Mouse (Mus musculus): ENCODE results near the gene Plekha1. TPM values are rescaled to one million over a fixed set of nuclear protein-coding genes. Genes with fewer than 3 reads are reported as not detected.

The Plekha1 gene
- total and polyA plus RNA-seq, 3 experiments = 6.9 to 22.1 TPM; not detected in 1

DNA sequence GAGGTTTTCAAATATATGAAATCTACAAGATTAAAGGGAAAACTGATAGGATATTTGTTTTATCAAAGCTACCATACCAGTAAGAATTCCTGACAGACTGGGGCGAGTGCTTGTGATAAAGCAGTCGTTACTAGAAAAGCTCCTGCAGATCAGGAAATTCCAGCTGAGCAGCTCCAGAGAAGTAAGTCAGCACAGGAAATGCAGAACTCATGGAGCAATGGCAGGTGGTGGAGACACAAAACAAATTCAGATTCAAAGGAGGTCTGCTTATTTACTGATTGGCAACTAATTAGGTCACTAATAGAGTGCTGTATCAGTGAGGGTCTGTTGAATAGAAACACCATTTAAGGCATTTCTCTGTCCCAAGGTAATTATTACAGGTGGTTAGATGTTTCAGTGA is 25.3 kb downstream of the Plekha1 start:
- DNase-seq (ENCODE audit: low read depth, low spot score) = no peak
- H3K27ac ChIP-seq (ENCODE audit: control insufficient read depth, low read depth, low read length) = no peak overlapping the region
- no peaks in the 10 kb centered on the region; a peak in 1 of 4 replicates for H3K36me3 ChIP-seq (ENCODE audit: control insufficient read depth in 1 of 2, insufficient read depth in 2 of 2, low read length in 2 of 2)
- H3K79me2 ChIP-seq (ENCODE audit: control insufficient read depth, insufficient read depth, low read length, poor library complexity) = no peaks in the 10 kb centered on the region
- peaks cover 0 to 1% of the 10 kb centered on the region in 2 experiments; a peak in 1 of 4 replicates for H3K27me3 ChIP-seq (ENCODE audit: control insufficient read depth in 1 of 2, insufficient read depth in 2 of 2, low read length in 2 of 2)
- peaks cover 3 to 4% of the 10 kb centered on the region in 2 experiments; a peak in 2 of 4 replicates for H3K4me1 ChIP-seq (ENCODE audit: control insufficient read depth in 1 of 2, insufficient read depth in 2 of 2, low read length in 2 of 2)
- H3K9me3 ChIP-seq (replicated peaks; ENCODE audit: insufficient read depth, low read length) = no peaks in the 10 kb centered on the region
- TF ChIP-seq MYC (IDR thresholded peaks at IDR 0.05; ENCODE audit: low read depth, low read length) = no peak
- TF ChIP-seq ZKSCAN1 (IDR thresholded peaks at IDR 0.05; ENCODE audit: low read depth, low read length) = no peak
- TF ChIP-seq RAD21 (IDR thresholded peaks at IDR 0.05; ENCODE audit: low read depth, low read length) = no peak
- TF ChIP-seq UBTF (IDR thresholded peaks at IDR 0.05; ENCODE audit: borderline replicate concordance, insufficient read depth, low read depth, low read length) = no peak
- no peak for TF ChIP-seq GATA1 (IDR thresholded peaks at IDR 0.05; ENCODE audit: low read depth, low read length)
- TF ChIP-seq POLR2AphosphoS5 (IDR thresholded peaks at IDR 0.05; ENCODE audit: borderline replicate concordance, low read depth, low read length) = no peak
- TF ChIP-seq E2F4 (IDR thresholded peaks at IDR 0.05; ENCODE audit: borderline replicate concordance, low read depth, low read length) = no peak
- TF ChIP-seq SMC3 (IDR thresholded peaks at IDR 0.05; ENCODE audit: low read depth, low read length) = no peak
- no peak for TF ChIP-seq MYB (IDR thresholded peaks at IDR 0.05; ENCODE audit: low read depth, low read length)
- no peak for TF ChIP-seq SIN3A (IDR thresholded peaks at IDR 0.05; ENCODE audit: low read length)
- no peak for TF ChIP-seq POLR2AphosphoS2 (IDR thresholded peaks at IDR 0.05; ENCODE audit: low read length)
- H3K9ac ChIP-seq (ENCODE audit: control insufficient read depth, low read depth, low read length, poor library complexity, severe bottlenecking) = no peak overlapping the region
- no peak overlapping the region for H3K4me3 ChIP-seq (ENCODE audit: control insufficient read depth in 1 of 2, insufficient read depth in 1 of 2, low read depth in 2 of 2, low read length in 2 of 2)

DNA sequence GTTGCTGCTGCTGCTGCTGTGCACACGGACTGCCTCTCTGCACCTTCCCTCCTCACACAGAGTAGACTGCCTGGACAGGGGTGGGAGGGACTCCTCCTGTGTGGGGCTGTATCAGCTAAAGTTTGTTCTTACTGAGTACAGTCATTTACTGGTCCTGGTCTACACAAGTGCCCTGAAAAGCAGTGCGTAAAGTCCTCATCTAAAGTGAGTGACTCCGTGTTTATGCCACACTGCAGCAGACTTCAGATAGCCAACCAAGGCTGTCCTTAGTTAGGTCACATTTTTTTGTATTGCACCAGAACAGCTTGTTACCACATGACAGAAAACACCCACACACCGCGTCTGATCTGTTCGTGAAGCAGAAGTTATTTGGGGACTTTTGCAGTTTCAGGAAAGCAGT is 27.4 kb downstream of the Plekha1 start:
- H3K36me3 ChIP-seq (ENCODE audit: control insufficient read depth in 1 of 2, insufficient read depth in 2 of 2, low read length in 2 of 2) = no peaks in the 10 kb centered on the region; a peak in 1 of 4 replicates
- TF ChIP-seq USF1 (IDR thresholded peaks at IDR 0.05; ENCODE audit: low read depth, low read length) = peak; percentile 33; the same call in 1 of the 2 replicates
- TF ChIP-seq MYC (IDR thresholded peaks at IDR 0.05; ENCODE audit: low read depth, low read length) = no peak
- no peaks in the 10 kb centered on the region for H3K79me2 ChIP-seq (ENCODE audit: control insufficient read depth, insufficient read depth, low read length, poor library complexity)
- no peaks in the 10 kb centered on the region for H3K9me3 ChIP-seq (replicated peaks; ENCODE audit: insufficient read depth, low read length)
- H3K9ac ChIP-seq (ENCODE audit: control insufficient read depth, low read depth, low read length, poor library complexity, severe bottlenecking) = no peak overlapping the region
- peaks cover 0 to 3% of the 10 kb centered on the region in 2 experiments; a peak in 1 of 4 replicates for H3K4me1 ChIP-seq (ENCODE audit: control insufficient read depth in 1 of 2, insufficient read depth in 2 of 2, low read length in 2 of 2)
- peaks cover 0 to 1% of the 10 kb centered on the region in 2 experiments; a peak in 1 of 4 replicates for H3K27me3 ChIP-seq (ENCODE audit: control insufficient read depth in 1 of 2, insufficient read depth in 2 of 2, low read length in 2 of 2)
- no peak overlapping the region for H3K4me3 ChIP-seq (ENCODE audit: control insufficient read depth in 1 of 2, insufficient read depth in 1 of 2, low read depth in 2 of 2, low read length in 2 of 2)
- DNase-seq (ENCODE audit: low read depth, low spot score) = peak; percentile 30
- no peak overlapping the region for H3K27ac ChIP-seq (ENCODE audit: control insufficient read depth, low read depth, low read length)

DNA sequence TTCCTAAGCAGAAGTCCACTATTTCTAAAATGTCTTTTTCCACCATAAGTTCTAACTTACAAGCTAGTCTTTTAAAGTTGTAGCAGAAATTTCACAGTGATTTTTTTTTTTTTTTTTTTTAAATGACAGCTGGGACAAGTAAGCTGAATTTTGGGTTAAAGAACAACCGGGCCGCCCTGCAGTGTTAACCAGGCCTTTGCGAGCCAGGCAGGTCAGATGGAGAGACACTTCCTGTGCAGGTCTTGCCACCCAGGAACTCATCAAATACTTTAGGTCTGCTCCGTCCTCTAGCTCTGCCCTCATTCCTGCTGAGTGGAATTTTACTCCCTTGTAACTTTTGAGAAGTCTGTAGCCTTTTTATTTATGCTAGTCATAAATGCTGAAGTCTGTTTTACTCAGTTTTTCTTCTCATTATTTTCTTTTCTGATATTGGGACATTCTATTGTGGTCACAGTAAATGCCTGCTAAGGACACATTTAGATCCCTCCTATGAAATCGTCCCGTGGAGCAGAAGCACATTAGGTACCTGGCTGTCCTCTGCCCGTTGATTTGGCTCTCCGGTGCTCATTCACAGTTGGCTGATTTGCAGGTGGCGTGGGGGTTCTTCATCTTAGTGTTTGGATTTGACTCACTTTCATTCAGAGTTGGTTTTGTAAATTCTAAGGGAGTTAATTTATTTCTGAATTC is 29.5 kb downstream of the Plekha1 start:
- DNase-seq (ENCODE audit: low read depth, low spot score) = no peak
- no peak for TF ChIP-seq USF1 (IDR thresholded peaks at IDR 0.05; ENCODE audit: low read depth, low read length)
- TF ChIP-seq ELF1 (IDR thresholded peaks at IDR 0.05; ENCODE audit: low read depth, low read length) = no peak
- no peak for TF ChIP-seq USF2 (IDR thresholded peaks at IDR 0.05; ENCODE audit: borderline replicate concordance in 1 of 2, insufficient read depth in 1 of 2, low read depth in 1 of 2, low read length in 2 of 2)
- TF ChIP-seq MAX (IDR thresholded peaks at IDR 0.05; ENCODE audit: low read length) = no peak
- no peak for TF ChIP-seq RAD21 (IDR thresholded peaks at IDR 0.05; ENCODE audit: low read depth, low read length)
- TF ChIP-seq TCF12 (IDR thresholded peaks at IDR 0.05; ENCODE audit: low read depth, low read length) = no peak
- no peak for TF ChIP-seq KAT2A (conservative IDR thresholded peaks at IDR 0.05; ENCODE audit: low read depth, low read length)

More for the DNA sequence above, 29.5 kb downstream of the Plekha1 start:
- Histone ChIP-seq H3K27ac (ENCODE audit: control insufficient read depth, low read depth, low read length) (no peak overlapping the region), H3K4me3 (ENCODE audit: control insufficient read depth in 1 of 2, insufficient read depth in 1 of 2, low read depth in 2 of 2, low read length in 2 of 2) (no peak overlapping the region), H3K27me3 (ENCODE audit: control insufficient read depth in 1 of 2, insufficient read depth in 2 of 2, low read length in 2 of 2) (peaks cover 0 to 1% of the 10 kb centered on the region in 2 experiments; a peak in 1 of 4 replicates), H3K4me1 (ENCODE audit: control insufficient read depth in 1 of 2, insufficient read depth in 2 of 2, low read length in 2 of 2) (peaks cover 0 to 3% of the 10 kb centered on the region in 2 experiments; a peak in 1 of 4 replicates), H3K9ac (ENCODE audit: control insufficient read depth, low read depth, low read length, poor library complexity, severe bottlenecking) (no peak overlapping the region), H3K9me3 (replicated peaks; ENCODE audit: insufficient read depth, low read length) (no peaks in the 10 kb centered on the region), H3K36me3 (ENCODE audit: control insufficient read depth in 1 of 2, insufficient read depth in 2 of 2, low read length in 2 of 2) (peaks cover 0 to 2% of the 10 kb centered on the region in 2 experiments; a peak in 1 of 4 replicates), H3K79me2 (ENCODE audit: control insufficient read depth, insufficient read depth, low read length, poor library complexity) (no peaks in the 10 kb centered on the region)

Measured in MEL (cell line).